Mouse (Mus musculus): ENCODE measurements around the gene Olfr571. TPM values are rescaled to one million over a fixed set of nuclear protein-coding genes. Genes with fewer than 3 reads are reported as not detected.

Olfr571 gene
- polyA plus RNA-seq, 2 experiments: not detected

DNA sequence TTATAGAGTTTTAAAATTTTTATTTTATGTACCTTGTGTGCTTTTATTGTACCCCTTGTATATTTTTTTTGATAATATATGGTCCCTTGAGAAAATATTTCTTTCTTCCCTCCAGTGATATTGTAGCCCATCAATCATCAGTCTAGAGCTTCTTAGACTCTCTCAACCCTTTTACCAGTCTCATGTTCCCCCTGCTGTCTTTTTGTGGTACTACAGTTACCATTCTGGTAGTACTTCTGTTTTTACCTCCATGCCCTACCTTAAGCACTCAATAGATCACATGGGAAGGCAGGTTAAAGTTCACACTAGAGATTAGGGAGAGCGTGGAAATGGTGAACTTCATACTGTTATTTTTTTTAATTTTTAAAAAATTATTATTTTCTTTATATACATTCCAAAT, 2.3 kb upstream of the Olfr571 start:
- Histone ChIP-seq H3K9ac (replicated peaks) (no peak overlapping the region), H3K4me1 (replicated peaks; ENCODE audit: control insufficient read depth in 2 of 2, insufficient read depth in 2 of 2, low read length in 1 of 2) (no peaks in the 10 kb centered on the region), H3K27me3 (ENCODE audit: control insufficient read depth, insufficient read depth, low read length) (no peaks in the 10 kb centered on the region), H3K4me2 (ENCODE audit: low read depth) (no peak overlapping the region), H3K27ac (no peak overlapping the region), H3K36me3 (replicated peaks; ENCODE audit: control insufficient read depth, insufficient read depth, low read depth) (no peaks in the 10 kb centered on the region), H3K9me3 (ENCODE audit: control insufficient read depth, low read length) (no peaks in the 10 kb centered on the region), H3K4me3 (ENCODE audit: insufficient read depth in 1 of 2, low read depth in 2 of 2, low read length in 2 of 2) (no peak overlapping the region)
- WGBS (ENCODE audit: insufficient replicate concordance): 11% methylated on average over 1 of the region's 1 CpGs
- no peak for ATAC-seq (ENCODE audit: insufficient read depth)
- TF ChIP-seq EP300 (IDR thresholded peaks at IDR 0.05; ENCODE audit: low read depth) (no peak), CTCF (IDR thresholded peaks at IDR 0.05; ENCODE audit: low read depth) (peak; percentile 57; the same call in 1 of the 2 replicates)
- DNase-seq (ENCODE audit: low read depth in 3 of 3, low spot score in 3 of 3): peak; percentile 6 to 35 (median 33)

DNA sequence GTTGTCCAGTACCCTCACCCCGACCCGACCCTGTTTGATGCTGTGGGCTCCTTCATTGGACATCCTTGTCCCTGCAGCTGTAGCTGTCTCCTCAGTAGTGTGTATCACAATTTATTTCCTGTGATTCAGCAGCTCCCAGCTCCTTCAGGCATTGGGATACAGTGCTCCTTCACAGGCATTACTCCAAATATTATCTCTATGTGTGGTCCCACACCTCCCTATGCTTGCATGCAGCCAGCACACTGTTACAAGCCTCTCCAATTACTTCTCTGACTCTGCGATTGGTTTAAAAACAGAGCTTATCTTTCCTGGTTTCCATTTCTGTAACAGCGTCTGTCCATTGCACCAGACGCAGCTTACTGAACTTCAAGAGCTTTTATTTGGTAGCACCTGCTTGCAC, 931 bp downstream of the Olfr571 start:
- no peak for TF ChIP-seq CTCF (IDR thresholded peaks at IDR 0.05; ENCODE audit: low read depth)
- TF ChIP-seq EP300 (IDR thresholded peaks at IDR 0.05; ENCODE audit: low read depth): no peak
- Histone ChIP-seq H3K9ac (replicated peaks) (no peak overlapping the region), H3K9me3 (ENCODE audit: control insufficient read depth, low read length) (no peaks in the 10 kb centered on the region), H3K4me1 (replicated peaks; ENCODE audit: control insufficient read depth in 2 of 2, insufficient read depth in 2 of 2, low read length in 1 of 2) (no peaks in the 10 kb centered on the region), H3K4me3 (ENCODE audit: insufficient read depth in 1 of 2, low read depth in 2 of 2, low read length in 2 of 2) (no peak overlapping the region), H3K27me3 (ENCODE audit: control insufficient read depth, insufficient read depth, low read length) (no peaks in the 10 kb centered on the region), H3K4me2 (ENCODE audit: low read depth) (no peak overlapping the region), H3K27ac (no peak overlapping the region), H3K36me3 (replicated peaks; ENCODE audit: control insufficient read depth, insufficient read depth, low read depth) (no peaks in the 10 kb centered on the region)
- ATAC-seq (ENCODE audit: insufficient read depth): no peak
- WGBS (ENCODE audit: insufficient replicate concordance): 49% methylated on average over 5 of the region's 5 CpGs
- no peak for DNase-seq (ENCODE audit: low read depth in 3 of 3, low spot score in 3 of 3)

DNA sequence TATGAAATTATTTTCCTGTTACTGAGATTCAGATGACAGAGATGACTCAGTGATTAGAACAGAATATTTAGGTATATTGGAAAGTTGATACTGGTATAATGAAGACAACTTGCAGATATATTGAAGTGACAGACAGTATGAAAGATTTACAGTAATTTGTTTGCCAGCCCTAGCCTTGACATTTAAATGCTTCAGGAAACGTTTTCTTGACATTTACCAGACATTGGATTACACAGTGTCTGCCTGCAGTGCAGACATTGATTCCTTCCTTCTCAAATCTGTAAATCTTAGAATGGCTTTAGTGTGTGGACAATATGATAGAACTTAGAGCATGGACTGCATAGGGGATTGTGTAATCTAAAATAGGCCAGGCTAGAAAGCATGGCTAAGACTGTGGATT, 2.1 kb downstream of the Olfr571 start:
- no peaks in the 10 kb centered on the region for H3K27me3 ChIP-seq (ENCODE audit: control insufficient read depth, insufficient read depth, low read length)
- no peak overlapping the region for H3K9ac ChIP-seq (replicated peaks)
- 15% methylated on average over 1 of the region's 1 CpGs for WGBS (ENCODE audit: insufficient replicate concordance)
- DNase-seq (ENCODE audit: low read depth in 3 of 3, low spot score in 3 of 3): no peak
- TF ChIP-seq EP300 (IDR thresholded peaks at IDR 0.05; ENCODE audit: low read depth): no peak
- no peak for TF ChIP-seq CTCF (IDR thresholded peaks at IDR 0.05; ENCODE audit: low read depth)
- no peak overlapping the region for H3K4me2 ChIP-seq (ENCODE audit: low read depth)
- no peak overlapping the region for H3K27ac ChIP-seq
- no peak for ATAC-seq (ENCODE audit: insufficient read depth)
- H3K36me3 ChIP-seq (replicated peaks; ENCODE audit: control insufficient read depth, insufficient read depth, low read depth): no peaks in the 10 kb centered on the region
- H3K4me3 ChIP-seq (ENCODE audit: insufficient read depth in 1 of 2, low read depth in 2 of 2, low read length in 2 of 2): no peak overlapping the region
- H3K9me3 ChIP-seq (ENCODE audit: control insufficient read depth, low read length): no peaks in the 10 kb centered on the region
- no peaks in the 10 kb centered on the region for H3K4me1 ChIP-seq (replicated peaks; ENCODE audit: control insufficient read depth in 2 of 2, insufficient read depth in 2 of 2, low read length in 1 of 2)

DNA sequence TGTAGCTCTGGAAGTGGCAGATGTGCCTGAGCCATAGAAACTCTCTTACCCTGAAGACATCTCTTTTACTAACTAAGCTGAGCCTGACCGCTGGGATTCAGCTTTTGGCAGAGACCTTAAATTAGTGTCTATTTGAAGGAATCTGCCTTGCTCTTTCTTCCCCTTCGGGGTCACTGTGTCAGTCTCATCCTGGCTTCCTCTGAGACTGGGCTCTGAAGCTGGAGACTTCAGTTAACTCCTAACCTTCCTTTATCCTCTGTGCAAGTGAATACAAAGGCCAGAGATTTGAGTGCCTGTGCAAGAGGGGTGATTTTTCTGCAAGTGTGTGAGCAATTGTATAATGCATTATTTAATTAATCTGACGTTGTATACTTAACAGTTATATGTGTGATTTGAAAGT, 26.6 kb downstream of the Olfr571 start, which contains the start of gene Olfr569:
Gene Olfr569 (minus strand): TSS at position 101 of the 400 bp plus-strand sequence.
- Histone ChIP-seq H3K27ac (no peak within 1 kb of the TSS), H3K4me1 (replicated peaks; ENCODE audit: control insufficient read depth in 2 of 2, insufficient read depth in 2 of 2, low read length in 1 of 2) (no peaks in the 10 kb centered on the region), H3K9ac (replicated peaks) (no peak within 1 kb of the TSS), H3K9me3 (ENCODE audit: control insufficient read depth, low read length) (no peaks in the 10 kb centered on the region), H3K4me3 (ENCODE audit: insufficient read depth in 1 of 2, low read depth in 2 of 2, low read length in 2 of 2) (no peak within 1 kb of the TSS), H3K36me3 (replicated peaks; ENCODE audit: control insufficient read depth, insufficient read depth, low read depth) (no peaks in the 10 kb centered on the region), H3K27me3 (ENCODE audit: control insufficient read depth, insufficient read depth, low read length) (no peaks in the 10 kb centered on the region), H3K4me2 (ENCODE audit: low read depth) (no peak within 1 kb of the TSS)
- DNase-seq (ENCODE audit: low read depth in 3 of 3, low spot score in 3 of 3): no peak
- WGBS (ENCODE audit: insufficient replicate concordance): 44% methylated on average over 3 of the region's 3 CpGs
- ATAC-seq (ENCODE audit: insufficient read depth): no peak
- no peak for TF ChIP-seq CTCF (IDR thresholded peaks at IDR 0.05; ENCODE audit: low read depth)
- TF ChIP-seq EP300 (IDR thresholded peaks at IDR 0.05; ENCODE audit: low read depth): no peak

DNA sequence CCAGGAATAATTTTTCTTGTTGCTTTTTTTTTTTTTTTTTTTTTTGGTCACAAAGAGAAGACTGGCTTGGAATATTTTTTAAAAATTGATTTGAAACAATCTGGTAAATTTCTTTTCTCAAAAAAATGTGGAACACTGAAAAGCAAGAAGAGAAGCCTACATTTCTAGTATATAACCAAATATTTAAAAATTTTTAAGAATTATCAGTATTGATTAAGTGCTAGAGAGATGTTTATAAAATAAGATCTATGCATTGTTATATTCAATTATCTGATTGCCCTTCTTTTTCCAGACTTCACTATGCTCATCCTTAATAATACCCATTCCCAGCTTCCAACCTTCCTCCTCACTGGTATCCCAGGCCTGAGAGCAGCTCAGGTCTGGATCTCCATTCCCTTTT, 40.5 kb downstream of the Olfr571 start, which contains the start of gene Olfr568:
Gene Olfr568 (plus strand): TSS at position 301 of the 400 bp plus-strand sequence.
- Histone ChIP-seq H3K27ac (no peak within 1 kb of the TSS), H3K4me1 (replicated peaks; ENCODE audit: control insufficient read depth in 2 of 2, insufficient read depth in 2 of 2, low read length in 1 of 2) (no peaks in the 10 kb centered on the region), H3K4me3 (ENCODE audit: insufficient read depth in 1 of 2, low read depth in 2 of 2, low read length in 2 of 2) (no peak within 1 kb of the TSS), H3K36me3 (replicated peaks; ENCODE audit: control insufficient read depth, insufficient read depth, low read depth) (no peaks in the 10 kb centered on the region), H3K27me3 (ENCODE audit: control insufficient read depth, insufficient read depth, low read length) (no peaks in the 10 kb centered on the region), H3K9ac (replicated peaks) (no peak within 1 kb of the TSS), H3K4me2 (ENCODE audit: low read depth) (no peak within 1 kb of the TSS), H3K9me3 (ENCODE audit: control insufficient read depth, low read length) (no peaks in the 10 kb centered on the region)
- no peak for TF ChIP-seq CTCF (IDR thresholded peaks at IDR 0.05; ENCODE audit: low read depth)
- TF ChIP-seq EP300 (IDR thresholded peaks at IDR 0.05; ENCODE audit: low read depth): no peak
- ATAC-seq (ENCODE audit: insufficient read depth): no peak
- DNase-seq (ENCODE audit: low read depth in 3 of 3, low spot score in 3 of 3): no peak

Measured in liver, embryonic 14.5 days (tissue).